Mouse (Mus musculus) liver, embryonic 14.5 days (tissue): ENCODE measurements at regions not wholly inside any gene's neighbourhood (a gene's known extent, or its start where the extent isn't known, plus 50 kb on each side); places are given as distances from the start of the nearest gene placed in this dataset.

ENCODE experiments used
- CTCF ChIP-seq: IDR thresholded peaks from 2 replicates; pipeline ENCODE4 v1.5.1; 2016; ENCODE audit warnings: antibody characterized with exemption, low read depth, control low read depth
- EP300 ChIP-seq: IDR thresholded peaks from 2 replicates; pipeline ENCODE4 v1.6.1; 2016; ENCODE audit warnings: antibody characterized with exemption, low read depth

DNA sequence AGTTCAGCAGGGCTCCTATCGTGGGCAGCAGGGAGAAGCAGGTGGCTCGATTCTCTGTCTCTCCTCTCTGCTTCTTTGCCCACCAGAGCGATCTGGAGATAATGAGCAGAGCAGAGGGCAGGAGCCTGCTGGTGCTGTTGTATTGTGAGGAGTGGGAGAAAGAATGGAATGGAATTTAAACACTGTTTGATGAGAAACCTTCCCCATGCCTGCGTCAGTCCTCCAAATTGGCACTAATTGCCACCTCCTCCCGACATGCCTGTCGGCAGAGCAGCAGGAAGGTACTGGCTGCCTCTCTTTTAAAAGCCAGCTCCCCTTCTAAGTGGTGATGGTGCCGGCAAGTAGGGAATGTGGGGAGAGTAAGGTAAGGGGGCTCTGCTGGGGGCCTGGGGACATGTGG lies 139.2 kb upstream of the Podxl start:
- no peak for TF ChIP-seq CTCF
- TF ChIP-seq EP300: no peak
